In genomic region chr6:32018105-32018446, GRCm38 (mm10) we compare ENCODE assay signal across 9 mouse cellular contexts. TPM values are rescaled to one million over a fixed set of nuclear protein-coding genes. Genes with fewer than 3 reads are reported as not detected.
A peak's percentile ranks its signal among the peaks of the same experiment; 100 is the strongest.
DNase-seq lines count a peak whose midpoint lies in the region; ATAC-seq lines count a peak whose summit lies in the region.
"Had no signal": no experiment of that assay in that cellular context is flagged by ENCODE, and none has a peak within 500 bp of the region (broad histone marks: within the 10 kb centered on the region; RNA-seq: fewer than 3 reads in every experiment).

No protein-coding gene starts in this region.

- intact Hi-C loops in heart, postnatal 25 days (cut with DNase I), result no loop called here

- H3K27me3 ChIP-seq in forebrain, embryonic 13.5 days, result no peaks in the 10 kb centered on the region
- H3K27me3 ChIP-seq in forebrain, embryonic 14.5 days (replicated peaks; ENCODE audit: control insufficient read depth, insufficient read depth, low read length), result no peaks in the 10 kb centered on the region
- no peaks in the 10 kb centered on the region for H3K27me3 ChIP-seq in midbrain, embryonic 11.5 days (ENCODE audit: control insufficient read depth, insufficient read depth, low read length)
- H3K27me3 ChIP-seq: megakaryocyte, embryonic 14.5 days had no signal

- no peak overlapping the region for H3K27ac ChIP-seq in forebrain, embryonic 13.5 days
- H3K27ac ChIP-seq in forebrain, embryonic 14.5 days (ENCODE audit: low read depth, low read length), result no peak overlapping the region
- no peak overlapping the region for H3K27ac ChIP-seq in midbrain, embryonic 11.5 days (ENCODE audit: low read depth, low read length)

- no peaks in the 10 kb centered on the region for H3K9me3 ChIP-seq in forebrain, embryonic 13.5 days (replicated peaks)
- no peaks in the 10 kb centered on the region for H3K9me3 ChIP-seq in forebrain, embryonic 14.5 days (replicated peaks; ENCODE audit: control insufficient read depth, low read length)
- H3K9me3 ChIP-seq in midbrain, embryonic 11.5 days (ENCODE audit: control insufficient read depth, low read length), result no peaks in the 10 kb centered on the region
- H3K9me3 ChIP-seq: megakaryocyte, embryonic 14.5 days had no signal

- DNase-seq in forebrain, embryonic 14.5 days (ENCODE audit: low spot score), result no peak
- DNase-seq in right cerebral cortex, postnatal 10 days (ENCODE audit: low spot score in 2 of 2), result peak; percentile 63 to 77
- DNase-seq in right cerebral cortex, postnatal 25 days, result no peak
- DNase-seq in heart, postnatal 25 days (ENCODE audit: low spot score), result peak; percentile 12
- DNase-seq in lung, postnatal 25 days (ENCODE audit: low spot score), result peak; percentile 10
- DNase-seq in midbrain, embryonic 11.5 days (ENCODE audit: low spot score, missing footprints), result no peak

- 55% methylated on average over 5 of the region's 5 CpGs for WGBS in forebrain, embryonic 13.5 days
- WGBS in forebrain, embryonic 14.5 days, result 44% methylated on average over 5 of the region's 5 CpGs
- WGBS in midbrain, embryonic 11.5 days, result 93% methylated on average over 5 of the region's 5 CpGs

- H3K4me3 ChIP-seq in forebrain, embryonic 13.5 days, result no peak overlapping the region
- no peak overlapping the region for H3K4me3 ChIP-seq in forebrain, embryonic 14.5 days (ENCODE audit: low read depth, low read length)
- H3K4me3 ChIP-seq in midbrain, embryonic 11.5 days (ENCODE audit: low read depth, low read length), result no peak overlapping the region
- H3K4me3 ChIP-seq: megakaryocyte, embryonic 14.5 days had no signal

- H3K4me2 ChIP-seq in forebrain, embryonic 13.5 days, result no peak overlapping the region
- no peak overlapping the region for H3K4me2 ChIP-seq in forebrain, embryonic 14.5 days (ENCODE audit: low read length)
- no peak overlapping the region for H3K4me2 ChIP-seq in midbrain, embryonic 11.5 days

- ATAC-seq in forebrain, embryonic 13.5 days, result peak; percentile 24; the same call in 1 of the 2 replicates
- no peak; the same call in 1 of the 2 replicates for ATAC-seq in forebrain, embryonic 14.5 days
- no peak for ATAC-seq in activated CD4-positive, CD25-positive, alpha-beta regulatory T cell, adult 4 months
- no peak for ATAC-seq in midbrain, embryonic 11.5 days (ENCODE audit: low FRiP score)

- no peak overlapping the region for H3K9ac ChIP-seq in forebrain, embryonic 13.5 days
- H3K9ac ChIP-seq in forebrain, embryonic 14.5 days (ENCODE audit: low read length), result no peak overlapping the region
- no peak overlapping the region for H3K9ac ChIP-seq in midbrain, embryonic 11.5 days (ENCODE audit: low read length)

- H3K4me1 ChIP-seq in forebrain, embryonic 13.5 days, result peaks cover 16% of the 10 kb centered on the region
- H3K4me1 ChIP-seq in forebrain, embryonic 14.5 days (ENCODE audit: control insufficient read depth, insufficient read depth, low read length), result peaks cover 4% of the 10 kb centered on the region; the same call in 1 of the 2 replicates
- H3K4me1 ChIP-seq in midbrain, embryonic 11.5 days (ENCODE audit: control insufficient read depth, insufficient read depth, low read length), result no peaks in the 10 kb centered on the region
- H3K4me1 ChIP-seq: megakaryocyte, embryonic 14.5 days had no signal

- H3K36me3 ChIP-seq in forebrain, embryonic 13.5 days (ENCODE audit: poor library complexity, severe bottlenecking), result no peaks in the 10 kb centered on the region
- no peaks in the 10 kb centered on the region for H3K36me3 ChIP-seq in forebrain, embryonic 14.5 days (ENCODE audit: control insufficient read depth, insufficient read depth, low read length)
- no peaks in the 10 kb centered on the region for H3K36me3 ChIP-seq in midbrain, embryonic 11.5 days (ENCODE audit: control insufficient read depth, insufficient read depth, low read length)

RNA-seq across cellular contexts. Expression of gene 1700012A03Rik, which starts 32.0 kb away (rescaled TPM):
- polyA plus RNA-seq in forebrain, embryonic 13.5 days (2015; fragmentation: Nextera tagmentation; extraction: Ambion mirVana), result not detected in 2 replicates
- polyA plus RNA-seq in forebrain, embryonic 14.5 days (2014; fragmentation: Nextera tagmentation; extraction: Ambion mirVana), result not detected in 2 replicates
- not detected for total RNA-seq in heart, postnatal 25 days (2021)
- polyA plus RNA-seq in activated CD4-positive, CD25-positive, alpha-beta regulatory T cell, adult 4 months (2017; shearing (Covaris generic)), result not detected
- polyA plus RNA-seq in midbrain, embryonic 11.5 days (2014; fragmentation: Nextera tagmentation; extraction: Ambion mirVana), result not detected in 2 replicates

Comparison
In these comparisons a context has a peak if more than half of its experiments do, and no peak if none do; other contexts are left out.
1. DNase-seq: peak in right cerebral cortex, postnatal 10 days (2 of 2), heart, postnatal 25 days (single experiment) and lung, postnatal 25 days (single experiment); none in forebrain, embryonic 14.5 days (single experiment), right cerebral cortex, postnatal 25 days (single experiment) and midbrain, embryonic 11.5 days (single experiment).